Mouse (Mus musculus) midbrain, embryonic 11.5 days (tissue): ENCODE measurements around the gene Vangl1. TPM values are rescaled to one million over a fixed set of nuclear protein-coding genes. Genes with fewer than 3 reads are reported as not detected.

ENCODE experiments used
- ATAC-seq: fragments of 200-750 bp; cut with Nextera tagmentation; 2 replicates; pipeline ENCODE4 v1.8.0; 2017; ENCODE audit warnings: moderate TSS enrichment, moderate library complexity; ENCODE audit not compliant: low FRiP score
- DNase-seq: peaks from one replicate; pipeline ENCODE4 v3.0.0; 2015; ENCODE audit warnings: low spot score; ENCODE audit errors: missing footprints
- H3K27ac ChIP-seq: fragments of 300-500 bp; sonication (generic); 2 replicates; pipeline ENCODE4 v1.5.1; 2014; ENCODE audit warnings: low read depth, low read length
- H3K27me3 ChIP-seq: fragments of 300-500 bp; sonication (generic); 2 replicates; pipeline ENCODE4 v1.6.1; 2014; ENCODE audit warnings: mild to moderate bottlenecking, low read length, moderate library complexity, mixed read lengths; ENCODE audit not compliant: control insufficient read depth, insufficient read depth
- H3K36me3 ChIP-seq: fragments of 300-500 bp; sonication (generic); 2 replicates; pipeline ENCODE4 v1.6.1; 2014; ENCODE audit warnings: mild to moderate bottlenecking, low read length, moderate library complexity, mixed read lengths; ENCODE audit not compliant: control insufficient read depth, insufficient read depth
- H3K4me1 ChIP-seq: fragments of 300-500 bp; sonication (generic); 2 replicates; pipeline ENCODE4 v1.6.1; 2014; ENCODE audit warnings: low read length; ENCODE audit not compliant: control insufficient read depth, insufficient read depth
- H3K4me2 ChIP-seq: fragments of 300-500 bp; sonication (generic); 2 replicates; pipeline ENCODE4 v1.6.1; 2014; ENCODE audit warnings: mild to moderate bottlenecking, moderate library complexity
- H3K4me3 ChIP-seq: fragments of 300-500 bp; sonication (generic); 2 replicates; pipeline ENCODE4 v1.5.1; 2014; ENCODE audit warnings: low read depth, low read length
- H3K9ac ChIP-seq: fragments of 300-500 bp; sonication (generic); 2 replicates; pipeline ENCODE4 v1.6.1; 2014; ENCODE audit warnings: low read length
- H3K9me3 ChIP-seq: fragments of 300-500 bp; sonication (generic); 2 replicates; pipeline ENCODE4 v1.6.1; 2016; ENCODE audit warnings: low read length; ENCODE audit not compliant: control insufficient read depth
- WGBS: fragments of 180-500 bp; shearing (Covaris S2); extraction: QIAGEN DNeasy Blood & Tissue Kit; methylation state at CpG from one replicate; pipeline ENCODE4 v1.1.7; 2014; 5-methylcytosine and 5-hydroxymethylcytosine counted together
- polyA plus RNA-seq: library from polyadenylated mRNA; unstranded; fragments of >200 nt; fragmentation: Nextera tagmentation; extraction: Ambion mirVana; gene quantifications from 2 replicates; pipeline ENCODE4 v1.2.1, GENCODE M21; 2014

Gene Vangl1
- 9.3 and 10.2 TPM in 2 replicates for polyA plus RNA-seq

DNA sequence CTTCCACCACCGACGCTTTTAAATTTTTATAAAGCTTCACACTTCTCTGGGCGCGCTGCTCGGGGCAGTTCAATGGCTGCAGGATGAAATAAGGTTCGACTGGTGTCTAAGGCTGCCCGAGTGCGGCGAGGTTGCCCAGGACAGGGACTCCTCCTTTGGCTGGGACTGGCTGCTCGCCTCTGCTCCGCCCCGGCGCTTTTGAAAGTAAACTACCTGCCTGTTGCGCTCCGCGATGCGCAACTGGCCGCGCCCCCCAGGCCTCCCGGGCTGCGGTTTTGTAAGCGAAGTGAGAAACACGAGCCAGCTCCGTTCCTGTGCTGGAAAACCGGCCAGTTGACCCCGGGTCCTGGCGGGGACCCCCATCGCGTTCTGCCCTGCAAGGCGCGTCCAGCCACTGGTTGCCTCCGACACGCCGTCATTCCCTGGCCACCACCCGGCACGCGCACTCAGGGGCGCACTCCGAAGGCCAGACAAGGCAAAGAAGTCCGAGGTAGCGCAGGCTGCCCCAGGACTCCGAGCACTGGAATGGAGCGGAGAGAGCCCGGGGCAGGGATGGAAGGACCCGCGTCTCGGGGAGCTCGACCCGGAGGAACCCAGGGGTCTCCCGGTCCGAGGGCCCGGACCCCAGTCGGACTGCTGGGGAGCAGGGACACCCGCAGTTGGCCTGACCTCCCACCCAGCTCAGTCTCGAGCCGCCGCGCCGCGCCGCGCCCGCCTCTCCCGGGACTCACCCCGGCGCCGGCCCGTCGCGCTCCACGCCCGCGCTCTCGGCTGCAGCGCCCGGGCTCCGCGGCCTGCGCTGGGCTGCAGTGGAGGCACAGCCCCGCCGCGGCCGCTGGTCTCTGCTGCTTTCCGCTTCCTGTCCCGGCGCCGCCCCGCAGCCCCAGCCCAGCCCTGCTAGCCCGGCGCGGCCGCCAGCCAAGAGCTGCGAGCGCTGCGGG is at the start of gene Vangl1:
Gene Vangl1, minus strand, starts transcription at position 913 of the 941 bp plus-strand sequence.
- H3K4me1 ChIP-seq = peaks cover 15% of the 10 kb centered on the region
- ATAC-seq = peak; percentile 87
- H3K9me3 ChIP-seq = no peaks in the 10 kb centered on the region
- H3K27ac ChIP-seq = no peak within 1 kb of the TSS
- peak within 1 kb of the TSS; percentile 95 for H3K4me2 ChIP-seq
- H3K36me3 ChIP-seq = no peaks in the 10 kb centered on the region
- H3K27me3 ChIP-seq = peaks cover 48% of the 10 kb centered on the region
- H3K9ac ChIP-seq = peak within 1 kb of the TSS; percentile 74
- peak; percentile 97 for DNase-seq
- peak within 1 kb of the TSS; percentile 59 for H3K4me3 ChIP-seq
- WGBS = under 1% methylated on average over 69 of the region's 95 CpGs

DNA sequence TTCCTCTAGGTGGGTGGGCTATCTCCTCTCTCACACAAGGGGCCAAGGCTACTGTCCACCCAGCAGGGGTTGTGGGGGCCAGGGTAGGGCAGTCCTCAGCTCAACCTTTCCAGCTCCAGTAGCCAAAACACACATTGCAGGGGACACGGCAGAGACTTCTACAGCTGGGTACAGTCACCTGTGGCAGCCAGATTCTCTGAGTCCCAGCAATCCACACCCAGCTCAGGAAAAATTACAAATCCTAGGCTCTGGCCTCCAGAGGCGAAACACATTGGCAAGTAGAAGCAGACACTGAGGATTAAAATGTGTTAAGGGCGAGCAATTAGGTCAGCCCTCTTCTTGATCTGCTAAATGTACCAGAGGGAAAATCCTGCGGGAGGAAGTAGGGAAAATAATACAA is 49.1 kb upstream of the Vangl1 start:
- H3K27me3 ChIP-seq = no peaks in the 10 kb centered on the region
- WGBS = 56% methylated on average over 4 of the region's 4 CpGs
- no peaks in the 10 kb centered on the region for H3K36me3 ChIP-seq
- no peak for ATAC-seq
- H3K9ac ChIP-seq = no peak overlapping the region
- H3K4me1 ChIP-seq = no peaks in the 10 kb centered on the region
- H3K9me3 ChIP-seq = no peaks in the 10 kb centered on the region
- peak; percentile 81 for DNase-seq
- H3K4me3 ChIP-seq = no peak overlapping the region
- no peak overlapping the region for H3K4me2 ChIP-seq
- no peak overlapping the region for H3K27ac ChIP-seq

DNA sequence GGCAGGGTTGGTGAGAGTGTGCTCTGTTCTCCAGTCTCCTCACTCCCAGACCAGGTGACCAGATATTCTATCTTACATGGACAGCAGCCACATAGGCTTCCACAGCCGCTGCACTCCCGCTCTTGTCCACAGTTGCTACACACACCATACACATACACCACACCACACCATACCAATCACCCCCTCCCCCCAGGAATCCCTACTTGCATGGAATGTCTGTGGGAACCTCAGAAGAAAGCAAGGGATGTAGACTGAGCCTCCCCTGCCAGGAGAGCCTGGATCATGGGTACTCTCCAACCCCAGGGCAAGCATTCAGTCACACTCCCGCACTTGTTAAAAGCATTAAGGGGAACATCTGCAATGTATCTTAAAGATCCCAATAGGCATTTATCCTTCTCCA is 48.4 kb upstream of the Vangl1 start:
- H3K4me3 ChIP-seq = no peak overlapping the region
- no peaks in the 10 kb centered on the region for H3K9me3 ChIP-seq
- no peak overlapping the region for H3K4me2 ChIP-seq
- ATAC-seq (no peak), DNase-seq (no peak)
- H3K27ac ChIP-seq = no peak overlapping the region
- no peaks in the 10 kb centered on the region for H3K36me3 ChIP-seq
- no peak overlapping the region for H3K9ac ChIP-seq
- 91% methylated on average over 3 of the region's 3 CpGs for WGBS
- no peaks in the 10 kb centered on the region for H3K4me1 ChIP-seq
- H3K27me3 ChIP-seq = no peaks in the 10 kb centered on the region

DNA sequence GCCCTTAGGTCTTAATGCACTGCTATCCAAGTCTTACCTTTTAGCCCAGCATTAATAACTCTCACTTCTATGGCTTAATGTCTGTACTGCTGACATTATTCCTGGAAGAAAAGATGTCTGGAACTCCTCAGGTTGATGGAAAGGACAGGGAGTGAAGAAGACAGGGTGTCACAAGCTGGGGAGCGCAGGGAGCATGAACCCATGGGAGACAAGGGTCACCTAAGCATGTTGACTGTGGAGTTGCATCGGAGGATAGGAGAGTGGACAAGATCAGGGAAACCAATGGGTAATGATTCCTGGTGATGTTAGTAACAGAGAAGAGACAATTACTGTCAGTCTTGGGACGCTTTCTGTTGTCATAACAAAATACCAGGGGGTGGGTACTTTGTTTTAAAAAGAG is 46.4 kb upstream of the Vangl1 start:
- ATAC-seq (no peak), DNase-seq (peak; percentile 54)
- Histone ChIP-seq H3K27ac (no peak overlapping the region), H3K9ac (no peak overlapping the region), H3K4me1 (no peaks in the 10 kb centered on the region), H3K4me3 (no peak overlapping the region), H3K27me3 (no peaks in the 10 kb centered on the region), H3K4me2 (no peak overlapping the region), H3K9me3 (no peaks in the 10 kb centered on the region), H3K36me3 (no peaks in the 10 kb centered on the region)
- 90% methylated on average over 3 of the region's 3 CpGs for WGBS

DNA sequence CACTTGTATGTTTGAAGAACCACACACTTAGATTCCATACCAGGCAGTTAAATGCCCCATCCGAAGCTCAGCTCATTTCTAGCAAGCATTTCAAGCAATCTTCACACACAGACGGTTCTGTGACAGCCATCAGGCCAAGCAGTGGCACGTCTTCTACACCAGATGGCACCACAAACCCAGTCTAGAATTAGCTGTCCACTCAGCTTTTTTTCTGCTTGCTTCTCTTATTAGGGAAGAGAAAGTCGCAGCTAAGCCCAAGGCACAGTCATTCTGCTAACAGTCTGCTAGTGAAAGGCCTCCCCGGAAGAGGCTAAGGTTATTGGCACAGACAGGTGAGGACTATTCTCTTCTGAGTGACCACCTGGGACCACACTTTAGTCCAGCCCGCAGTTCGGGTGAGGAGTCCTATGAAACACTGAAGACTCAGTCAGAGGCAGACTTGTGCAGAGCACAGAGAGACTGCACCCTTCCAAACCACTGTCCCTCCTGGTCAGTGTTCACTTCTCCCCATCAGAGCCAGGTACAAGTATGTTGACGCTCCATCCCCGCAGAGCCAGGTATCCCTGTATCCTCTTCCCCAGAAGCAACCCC is 45.0 kb upstream of the Vangl1 start:
- DNase-seq (peak; percentile 85), ATAC-seq (peak; percentile 33; the same call in 1 of the 2 replicates)
- 59% methylated on average over 9 of the region's 9 CpGs for WGBS
- H3K9me3 ChIP-seq = no peaks in the 10 kb centered on the region
- no peaks in the 10 kb centered on the region for H3K4me1 ChIP-seq
- no peaks in the 10 kb centered on the region for H3K36me3 ChIP-seq
- H3K27ac ChIP-seq = no peak overlapping the region
- H3K27me3 ChIP-seq = no peaks in the 10 kb centered on the region
- H3K4me3 ChIP-seq = no peak overlapping the region
- H3K4me2 ChIP-seq = no peak overlapping the region
- no peak overlapping the region for H3K9ac ChIP-seq

DNA sequence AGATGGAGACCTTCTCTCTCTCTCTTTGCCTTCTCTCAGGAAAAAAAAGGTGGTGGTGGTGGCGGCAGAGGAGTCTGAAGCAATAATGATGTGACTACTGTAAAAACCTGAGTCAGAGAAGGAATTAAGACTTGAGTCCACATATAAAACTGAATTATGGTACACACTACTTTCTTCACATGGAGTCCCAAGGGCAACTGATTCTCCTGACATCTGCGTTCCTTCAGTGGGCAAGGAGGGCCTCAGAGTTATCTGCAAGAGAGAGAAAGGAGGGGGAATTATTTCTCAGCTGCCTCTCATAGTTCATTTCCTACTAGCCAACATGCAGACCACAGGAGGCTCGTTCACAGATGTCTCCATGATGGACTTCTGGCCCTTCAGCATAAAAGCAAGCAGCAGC is 40.1 kb upstream of the Vangl1 start:
- WGBS = 90% methylated on average over 3 of the region's 3 CpGs
- no peak overlapping the region for H3K9ac ChIP-seq
- peak; percentile 54 for DNase-seq

DNA sequence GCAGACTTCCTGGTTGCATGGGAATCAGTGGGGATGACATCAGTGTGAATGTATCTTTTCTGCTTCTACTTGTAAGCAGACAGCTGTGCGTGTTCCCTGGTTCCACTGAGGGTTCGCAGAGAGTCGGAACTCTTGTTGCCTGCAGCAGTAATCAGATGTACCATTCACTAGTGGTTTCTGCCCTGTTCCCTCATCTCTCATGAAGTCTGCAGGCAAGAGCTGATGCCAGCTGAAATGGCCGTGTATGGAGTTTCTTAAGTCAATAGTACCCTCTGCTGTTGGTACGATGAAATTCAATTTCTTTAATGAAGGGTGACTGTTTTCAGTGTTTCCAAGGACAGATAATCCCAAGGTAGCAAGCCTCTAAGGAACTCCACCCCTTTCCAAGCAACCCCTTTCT is 38.4 kb upstream of the Vangl1 start:
- Histone ChIP-seq H3K9me3 (no peaks in the 10 kb centered on the region), H3K27me3 (no peaks in the 10 kb centered on the region), H3K4me3 (no peak overlapping the region), H3K27ac (no peak overlapping the region), H3K4me1 (no peaks in the 10 kb centered on the region), H3K4me2 (no peak overlapping the region), H3K9ac (no peak overlapping the region), H3K36me3 (no peaks in the 10 kb centered on the region)
- WGBS = 74% methylated on average over 5 of the region's 5 CpGs
- DNase-seq (peak; percentile 84), ATAC-seq (no peak)

More for the DNA sequence above, 40.1 kb upstream of the Vangl1 start:
- no peaks in the 10 kb centered on the region for H3K27me3 ChIP-seq
- no peaks in the 10 kb centered on the region for H3K36me3 ChIP-seq
- no peak for ATAC-seq
- H3K27ac ChIP-seq = no peak overlapping the region
- no peak overlapping the region for H3K4me3 ChIP-seq
- no peak overlapping the region for H3K4me2 ChIP-seq
- no peaks in the 10 kb centered on the region for H3K9me3 ChIP-seq
- no peaks in the 10 kb centered on the region for H3K4me1 ChIP-seq

DNA sequence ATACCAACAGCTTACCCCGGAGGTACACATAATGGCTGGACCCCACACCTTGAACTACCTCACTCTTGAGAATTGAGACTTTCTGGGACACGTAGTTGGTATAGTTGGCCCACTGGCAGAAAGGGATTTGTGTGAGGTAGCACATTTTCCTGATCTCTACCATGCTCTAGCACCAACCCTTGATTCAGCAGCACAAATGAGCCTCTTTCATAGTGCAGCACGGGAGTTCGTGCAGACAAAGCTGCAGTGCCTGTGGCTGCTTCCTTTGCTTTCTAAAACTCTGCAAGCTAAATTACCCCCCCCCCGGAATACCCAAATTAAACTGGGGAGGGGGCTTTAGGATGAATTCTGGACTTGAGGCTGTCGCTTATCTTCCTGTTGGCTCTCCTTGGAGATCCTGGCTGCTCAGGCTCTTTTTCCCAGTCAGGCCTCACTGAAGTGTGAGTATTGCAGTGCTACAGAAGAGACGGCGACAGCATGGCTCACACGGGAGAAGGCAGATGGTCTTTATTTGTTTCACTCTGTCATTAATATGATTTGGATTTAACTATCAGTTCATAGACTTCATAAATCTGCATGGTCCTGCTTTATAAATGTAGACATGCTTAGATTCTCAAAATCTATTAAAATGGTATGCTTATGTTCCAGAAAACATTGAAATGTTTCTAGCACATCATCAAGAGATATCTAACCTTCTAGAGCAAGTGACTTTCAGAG is 27.1 kb upstream of the Vangl1 start:
- Histone ChIP-seq H3K4me1 (no peaks in the 10 kb centered on the region), H3K4me3 (no peak overlapping the region), H3K27ac (no peak overlapping the region), H3K9me3 (no peaks in the 10 kb centered on the region; the same call in 1 of the 2 replicates), H3K4me2 (no peak overlapping the region), H3K27me3 (no peaks in the 10 kb centered on the region), H3K9ac (no peak overlapping the region), H3K36me3 (no peaks in the 10 kb centered on the region)
- WGBS = 92% methylated on average over 9 of the region's 9 CpGs
- no peak for DNase-seq
- ATAC-seq = no peak
